Mouse (Mus musculus) kidney, embryonic 16.5 days (tissue): ENCODE measurements at regions not wholly inside any gene's neighbourhood (a gene's known extent, or its start where the extent isn't known, plus 50 kb on each side); places are given as distances from the start of the nearest gene placed in this dataset.

Experiments
- ATAC-seq: fragments of 200-750 bp; cut with Nextera tagmentation; 2 replicates; pipeline ENCODE4 v1.8.0; 2017; ENCODE audit warnings: moderate TSS enrichment; ENCODE audit not compliant: low FRiP score, low TSS enrichment
- H3K27ac ChIP-seq: fragments of 300-500 bp; sonication (generic); 2 replicates; pipeline ENCODE4 v1.5.1; 2014; ENCODE audit warnings: low read length
- H3K27me3 ChIP-seq: fragments of 300-500 bp; sonication (generic); 2 replicates; pipeline ENCODE4 v1.6.1; 2014; ENCODE audit warnings: low read length, control low read depth, mixed read lengths; ENCODE audit not compliant: insufficient read depth
- H3K36me3 ChIP-seq: fragments of 300-500 bp; sonication (generic); 2 replicates; pipeline ENCODE4 v1.6.1; 2014; ENCODE audit warnings: low read length, control low read depth, mixed read lengths; ENCODE audit not compliant: insufficient read depth
- H3K4me1 ChIP-seq: fragments of 300-500 bp; sonication (generic); 2 replicates; pipeline ENCODE4 v1.6.1; 2014; ENCODE audit warnings: low read length, control low read depth, mixed read lengths; ENCODE audit not compliant: insufficient read depth
- H3K4me2 ChIP-seq: fragments of 300-500 bp; sonication (generic); replicated peaks from 2 replicates; pipeline ENCODE4 v1.6.1; 2014; ENCODE audit warnings: low read depth, low read length
- H3K4me3 ChIP-seq: fragments of 300-500 bp; sonication (generic); 2 replicates; pipeline ENCODE4 v1.5.1; 2014; ENCODE audit warnings: mild to moderate bottlenecking, low read length
- H3K9ac ChIP-seq: fragments of 300-500 bp; sonication (generic); replicated peaks from 2 replicates; pipeline ENCODE4 v1.6.1; 2014; ENCODE audit warnings: low read length
- H3K9me3 ChIP-seq: fragments of 300-500 bp; sonication (generic); 2 replicates; pipeline ENCODE4 v1.6.1; 2016; ENCODE audit warnings: low read length, control low read depth
- WGBS: fragments of 180-500 bp; shearing (Covaris S2); extraction: QIAGEN DNeasy Blood & Tissue Kit; methylation state at CpG from one replicate; pipeline ENCODE4 v1.1.7; 2014; 5-methylcytosine and 5-hydroxymethylcytosine counted together

- H3K4me1 ChIP-seq, result no peaks in the 10 kb centered on the region
- H3K27me3 ChIP-seq, result no peaks in the 10 kb centered on the region
- WGBS, result 76% methylated on average over 3 of the region's 3 CpGs
- no peaks in the 10 kb centered on the region for H3K9me3 ChIP-seq
- H3K27ac ChIP-seq, result no peak overlapping the region
- H3K9ac ChIP-seq, result no peak overlapping the region
- ATAC-seq, result no peak
- no peak overlapping the region for H3K4me3 ChIP-seq
- no peaks in the 10 kb centered on the region for H3K36me3 ChIP-seq
- H3K4me2 ChIP-seq, result no peak overlapping the region
Observed at GRCm38 (mm10) chr14:108334879-108335278, 579.1 kb downstream of the Slitrk1 start.

- H3K27me3 ChIP-seq, result no peaks in the 10 kb centered on the region
- no peak overlapping the region for H3K9ac ChIP-seq
- 81% methylated on average over 3 of the region's 3 CpGs for WGBS
- H3K9me3 ChIP-seq, result no peaks in the 10 kb centered on the region
- H3K4me2 ChIP-seq, result no peak overlapping the region
- no peaks in the 10 kb centered on the region for H3K36me3 ChIP-seq
- H3K27ac ChIP-seq, result no peak overlapping the region
- no peak overlapping the region for H3K4me3 ChIP-seq
- no peaks in the 10 kb centered on the region for H3K4me1 ChIP-seq
- ATAC-seq, result no peak
Observed at GRCm38 (mm10) chr14:108326425-108326824, 587.5 kb downstream of the Slitrk1 start.

DNA sequence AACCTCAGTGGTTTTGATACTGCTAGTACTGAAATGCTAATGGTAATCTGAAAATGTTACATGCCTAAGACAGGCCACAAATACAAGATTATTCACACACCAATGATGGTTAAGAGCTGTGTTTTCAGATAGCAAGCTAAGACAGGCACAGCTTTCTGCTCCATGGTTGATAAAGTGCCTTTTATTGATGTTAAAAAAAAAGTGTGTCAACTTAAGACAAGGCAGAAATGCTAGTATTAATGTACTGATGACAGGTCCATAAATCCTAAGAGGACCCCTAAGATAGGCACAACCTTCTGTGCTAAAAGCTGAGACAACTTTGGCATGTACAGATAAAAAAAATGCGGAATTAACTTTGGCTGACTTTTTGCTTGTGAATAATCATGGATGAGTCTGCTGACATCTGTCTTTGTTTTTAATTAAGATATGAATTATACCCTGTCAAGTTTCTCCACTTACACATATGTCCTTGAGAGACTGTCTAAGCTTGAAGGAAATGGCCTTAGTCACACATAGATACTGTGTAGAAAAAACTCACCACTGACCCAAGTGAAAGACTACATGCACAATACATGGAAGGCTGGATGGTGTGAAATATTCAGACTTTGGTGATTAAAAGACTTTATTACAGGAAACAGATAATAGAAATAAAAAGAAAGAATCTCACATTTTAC lies 590.5 kb downstream of the Slitrk1 start:
- no peaks in the 10 kb centered on the region for H3K36me3 ChIP-seq
- no peak for ATAC-seq
- H3K4me2 ChIP-seq, result no peak overlapping the region
- no peaks in the 10 kb centered on the region for H3K4me1 ChIP-seq
- H3K9ac ChIP-seq, result no peak overlapping the region
- no peaks in the 10 kb centered on the region for H3K27me3 ChIP-seq
- no peak overlapping the region for H3K27ac ChIP-seq
- WGBS, result 63% methylated on average over 1 of the region's 1 CpGs
- no peaks in the 10 kb centered on the region for H3K9me3 ChIP-seq
- no peak overlapping the region for H3K4me3 ChIP-seq

- Histone ChIP-seq H3K9me3 (no peaks in the 10 kb centered on the region), H3K36me3 (no peaks in the 10 kb centered on the region), H3K4me1 (no peaks in the 10 kb centered on the region), H3K27me3 (no peaks in the 10 kb centered on the region), H3K27ac (no peak overlapping the region), H3K4me2 (no peak overlapping the region), H3K4me3 (no peak overlapping the region), H3K9ac (no peak overlapping the region)
- 83% methylated on average over 1 of the region's 1 CpGs for WGBS
- no peak for ATAC-seq
Observed at GRCm38 (mm10) chr14:108307627-108308026, 606.3 kb downstream of the Slitrk1 start.

- WGBS, result 80% methylated on average over 3 of the region's 3 CpGs
- no peak overlapping the region for H3K27ac ChIP-seq
- no peaks in the 10 kb centered on the region for H3K9me3 ChIP-seq
- no peak overlapping the region for H3K4me3 ChIP-seq
- H3K9ac ChIP-seq, result no peak overlapping the region
- no peaks in the 10 kb centered on the region for H3K4me1 ChIP-seq
- no peak for ATAC-seq
- H3K27me3 ChIP-seq, result no peaks in the 10 kb centered on the region
- H3K36me3 ChIP-seq, result no peaks in the 10 kb centered on the region
- H3K4me2 ChIP-seq, result no peak overlapping the region
Observed at GRCm38 (mm10) chr14:108279630-108280029, 634.3 kb downstream of the Slitrk1 start.

DNA sequence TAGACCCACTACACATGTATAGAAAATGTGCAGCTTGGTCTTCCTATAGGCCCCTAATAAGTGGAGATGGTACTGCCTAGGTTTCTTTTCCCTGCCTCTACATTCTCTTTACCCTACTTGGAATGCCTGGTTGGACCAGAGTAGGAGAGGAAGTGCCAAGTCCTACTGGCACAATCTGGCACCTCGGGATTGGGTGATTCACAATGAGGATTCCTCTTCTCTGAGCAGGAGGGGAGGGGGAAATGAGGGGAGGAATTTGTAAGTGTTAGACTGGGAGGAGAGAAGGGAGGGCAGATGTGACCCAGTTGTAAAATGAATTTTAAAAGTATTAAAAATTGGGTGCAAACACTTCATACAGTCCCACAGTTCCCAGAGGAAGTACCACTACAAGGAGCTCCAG lies 652.9 kb downstream of the Slitrk1 start:
- WGBS, result 69% methylated on average over 1 of the region's 1 CpGs
- no peak overlapping the region for H3K4me2 ChIP-seq
- no peak overlapping the region for H3K4me3 ChIP-seq
- H3K27ac ChIP-seq, result no peak overlapping the region
- H3K4me1 ChIP-seq, result no peaks in the 10 kb centered on the region
- no peak for ATAC-seq
- H3K9ac ChIP-seq, result no peak overlapping the region
- H3K27me3 ChIP-seq, result no peaks in the 10 kb centered on the region
- H3K36me3 ChIP-seq, result no peaks in the 10 kb centered on the region
- H3K9me3 ChIP-seq, result no peaks in the 10 kb centered on the region

- 74% methylated on average over 8 of the region's 8 CpGs for WGBS
- no peak overlapping the region for H3K4me3 ChIP-seq
- ATAC-seq, result no peak
Observed at GRCm38 (mm10) chr14:108247365-108247764, 666.6 kb downstream of the Slitrk1 start.

GRCm38 (mm10) chr14:108225483-108226124 lies 688.4 kb downstream of the Slitrk1 start:
- Histone ChIP-seq H3K9ac (no peak overlapping the region), H3K36me3 (no peaks in the 10 kb centered on the region), H3K4me2 (no peak overlapping the region), H3K27ac (no peak overlapping the region), H3K9me3 (no peaks in the 10 kb centered on the region), H3K4me1 (no peaks in the 10 kb centered on the region), H3K27me3 (no peaks in the 10 kb centered on the region), H3K4me3 (no peak overlapping the region)
- ATAC-seq, result no peak
- 70% methylated on average over 2 of the region's 2 CpGs for WGBS

More at GRCm38 (mm10) chr14:108247365-108247764, 666.6 kb downstream of the Slitrk1 start:
- H3K27ac ChIP-seq, result no peak overlapping the region
- no peak overlapping the region for H3K9ac ChIP-seq
- H3K4me1 ChIP-seq, result no peaks in the 10 kb centered on the region
- H3K36me3 ChIP-seq, result no peaks in the 10 kb centered on the region
- H3K27me3 ChIP-seq, result no peaks in the 10 kb centered on the region
- H3K4me2 ChIP-seq, result no peak overlapping the region
- no peaks in the 10 kb centered on the region for H3K9me3 ChIP-seq

DNA sequence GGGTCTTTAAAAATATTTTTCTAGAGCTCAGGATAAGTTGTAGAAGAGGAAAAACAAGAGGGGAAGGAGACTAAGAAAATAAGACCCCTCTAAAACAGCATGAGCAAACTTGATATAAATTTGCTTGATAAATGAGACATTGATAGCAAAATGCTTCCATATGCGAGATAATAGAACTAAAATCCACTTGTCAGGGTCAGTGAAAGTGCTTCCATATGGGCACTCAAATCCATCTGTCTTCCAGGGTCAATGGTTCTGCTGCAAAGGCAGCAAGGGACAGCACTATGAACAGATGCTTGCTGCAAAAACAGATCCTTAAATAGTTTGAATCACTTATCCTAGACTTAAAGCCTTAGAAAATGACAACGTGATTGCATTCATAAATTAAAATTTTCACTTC lies 704.7 kb downstream of the Slitrk1 start:
- no peaks in the 10 kb centered on the region for H3K27me3 ChIP-seq
- no peak overlapping the region for H3K4me2 ChIP-seq
- no peak overlapping the region for H3K4me3 ChIP-seq
- ATAC-seq, result no peak
- H3K9me3 ChIP-seq, result no peaks in the 10 kb centered on the region
- no peaks in the 10 kb centered on the region for H3K36me3 ChIP-seq
- 57% methylated on average over 2 of the region's 2 CpGs for WGBS
- H3K9ac ChIP-seq, result no peak overlapping the region
- no peaks in the 10 kb centered on the region for H3K4me1 ChIP-seq
- no peak overlapping the region for H3K27ac ChIP-seq

DNA sequence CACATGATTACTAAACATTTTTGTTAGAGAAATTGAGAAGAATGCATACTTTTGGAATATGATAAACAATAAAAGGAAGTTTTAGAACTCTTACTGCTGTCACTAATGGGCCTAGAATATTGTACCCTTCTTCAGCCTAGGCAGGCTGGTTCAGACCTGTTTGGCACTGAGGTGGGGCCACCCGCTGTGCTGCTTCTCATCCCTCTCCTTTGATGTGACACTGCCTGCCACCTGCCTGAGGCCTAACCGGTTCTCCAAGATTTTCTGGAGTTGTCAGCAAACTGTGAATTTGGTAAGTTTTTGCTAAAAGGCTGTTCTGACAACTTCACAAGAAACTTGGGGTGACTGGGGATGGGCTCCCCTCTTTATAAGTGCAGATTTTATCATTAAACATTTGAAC lies 714.8 kb downstream of the Slitrk1 start:
- H3K36me3 ChIP-seq, result no peaks in the 10 kb centered on the region
- H3K4me1 ChIP-seq, result no peaks in the 10 kb centered on the region
- ATAC-seq, result no peak
- no peaks in the 10 kb centered on the region for H3K9me3 ChIP-seq
- no peak overlapping the region for H3K4me3 ChIP-seq
- H3K9ac ChIP-seq, result no peak overlapping the region
- WGBS, result 35% methylated on average over 2 of the region's 2 CpGs
- no peak overlapping the region for H3K27ac ChIP-seq
- no peak overlapping the region for H3K4me2 ChIP-seq
- H3K27me3 ChIP-seq, result no peaks in the 10 kb centered on the region
